Mouse (Mus musculus) liver, adult 2 months (tissue): ENCODE data around the gene Serpinf2. TPM values are rescaled to one million over a fixed set of nuclear protein-coding genes. Genes with fewer than 3 reads are reported as not detected.

Experiments used
- DNase-seq: peaks from one replicate; pipeline ENCODE4 v3.0.0-alpha.2; 2011; ENCODE audit warnings: low read depth, low spot score; ENCODE audit errors: extremely low read depth
- H3K27ac ChIP-seq: fragments of 200-500 bp; replicated peaks from 2 replicates; pipeline ENCODE4 v1.5.1; 2012; ENCODE audit warnings: low read depth, mild to moderate bottlenecking, control low read depth, inconsistent platforms, low read length; ENCODE audit not compliant: insufficient read depth
- H3K27me3 ChIP-seq: fragments of 200-500 bp; 2 replicates; pipeline ENCODE4 v1.6.1; 2012; ENCODE audit warnings: mild to moderate bottlenecking, moderate library complexity, low read length, inconsistent platforms; ENCODE audit not compliant: control insufficient read depth, insufficient read depth
- H3K36me3 ChIP-seq: fragments of 200-500 bp; 2 replicates; pipeline ENCODE4 v1.6.1; 2012; ENCODE audit warnings: low read length, inconsistent platforms; ENCODE audit not compliant: control insufficient read depth, insufficient read depth
- H3K4me1 ChIP-seq: fragments of 200-500 bp; 2 replicates; pipeline ENCODE4 v1.6.1; 2011; ENCODE audit warnings: low read length; ENCODE audit not compliant: control insufficient read depth, insufficient read depth
- H3K4me3 ChIP-seq: fragments of 200-500 bp; 2 replicates; pipeline ENCODE4 v1.5.1; 2011; ENCODE audit warnings: low read depth, mild to moderate bottlenecking, control low read depth, low read length, moderate library complexity; ENCODE audit not compliant: insufficient read depth
- H3K79me2 ChIP-seq: fragments of 200-500 bp; 2 replicates; pipeline ENCODE4 v1.6.1; 2012; ENCODE audit warnings: inconsistent platforms, mild to moderate bottlenecking, low read length, moderate library complexity; ENCODE audit not compliant: control insufficient read depth, insufficient read depth
- H3K9ac ChIP-seq: fragments of 200-500 bp; 2 replicates; pipeline ENCODE4 v1.6.1; 2012; ENCODE audit warnings: low read depth, mild to moderate bottlenecking, control low read depth, inconsistent platforms, low read length
- CTCF ChIP-seq: fragments of 200-500 bp; IDR thresholded peaks from 2 replicates; pipeline ENCODE4 v1.5.1; 2011; ENCODE audit warnings: low read depth, low read length, control low read depth
- POLR2A ChIP-seq: fragments of 200-500 bp; IDR thresholded peaks from 2 replicates; pipeline ENCODE4 v1.6.1; 2011; ENCODE audit warnings: low read length, control low read depth; ENCODE audit not compliant: insufficient read depth; ENCODE audit errors: extremely low read depth
- WGBS: fragments of 180-500 bp; shearing (Covaris S2); methylation state at CpG from one replicate; pipeline ENCODE4 v1.1.7; 2018; 5-methylcytosine and 5-hydroxymethylcytosine counted together
- polyA plus RNA-seq: library from polyadenylated mRNA; depleted of rRNA; stranded (reverse); fragments of >200 nt; gene quantifications from 2 replicates; pipeline ENCODE4 v1.2.3, GENCODE M21; 2012
- total RNA-seq: library from RNA; depleted of rRNA; stranded (reverse); fragments of >200 nt; gene quantifications from 2 replicates; pipeline ENCODE4 v1.2.3, GENCODE M21; 2014

Serpinf2 gene
- total and polyA plus RNA-seq, 2 experiments: 687 to 1,654 TPM

DNA sequence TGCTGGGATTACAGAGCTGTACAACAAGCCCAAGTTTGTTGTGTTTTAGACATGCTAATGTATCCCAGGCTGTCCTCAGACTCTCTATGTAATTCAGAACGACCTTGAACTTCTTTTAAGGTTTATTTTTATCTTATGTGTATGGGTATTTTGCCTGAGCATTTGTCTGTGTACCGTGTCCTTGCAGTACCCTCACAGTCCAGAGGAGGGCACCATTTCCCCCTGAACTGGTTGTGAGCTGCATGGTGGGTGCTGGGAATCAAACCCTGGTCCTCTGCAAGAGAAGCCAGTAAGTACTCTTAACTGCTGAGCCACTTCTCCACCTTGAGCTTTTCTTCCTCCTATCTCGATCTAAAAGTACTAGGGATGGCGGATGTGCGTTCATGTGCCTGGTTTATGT lies 5.3 kb downstream of the Serpinf2 start:
- DNase-seq: no peak
- no peak overlapping the region for H3K27ac ChIP-seq
- WGBS: 91% methylated on average over 5 of the region's 5 CpGs
- H3K27me3 ChIP-seq: no peaks in the 10 kb centered on the region
- peaks cover 45% of the 10 kb centered on the region for H3K36me3 ChIP-seq
- TF ChIP-seq CTCF (peak; percentile 61), POLR2A (no peak)
- no peak overlapping the region for H3K9ac ChIP-seq
- H3K4me3 ChIP-seq: no peak overlapping the region
- peaks cover 19% of the 10 kb centered on the region for H3K4me1 ChIP-seq
- H3K79me2 ChIP-seq: peaks cover 6% of the 10 kb centered on the region; the same call in 1 of the 2 replicates

GRCm38 (mm10) chr11:75431307-75431706 lies 8.1 kb downstream of the Serpinf2 start:
- peak; percentile 84 for DNase-seq
- H3K9ac ChIP-seq: no peak overlapping the region

GRCm38 (mm10) chr11:75429019-75429705 lies 10.2 kb downstream of the Serpinf2 start:
- TF ChIP-seq CTCF (no peak), POLR2A (no peak)
- Histone ChIP-seq H3K9ac (no peak overlapping the region), H3K27me3 (no peaks in the 10 kb centered on the region), H3K36me3 (peaks cover 15% of the 10 kb centered on the region), H3K4me3 (no peak overlapping the region), H3K27ac (no peak overlapping the region), H3K4me1 (peaks cover 8% of the 10 kb centered on the region), H3K79me2 (no peaks in the 10 kb centered on the region)
- 61% methylated on average over 9 of the region's 9 CpGs for WGBS
- no peak for DNase-seq

More at GRCm38 (mm10) chr11:75431307-75431706, 8.1 kb downstream of the Serpinf2 start:
- 45% methylated on average over 11 of the region's 11 CpGs for WGBS
- H3K27ac ChIP-seq: peak overlapping the region; percentile 17
- TF ChIP-seq CTCF (no peak), POLR2A (no peak)
- H3K4me1 ChIP-seq: peaks cover 7% of the 10 kb centered on the region
- H3K79me2 ChIP-seq: no peaks in the 10 kb centered on the region
- peaks cover 37% of the 10 kb centered on the region for H3K36me3 ChIP-seq
- H3K27me3 ChIP-seq: no peaks in the 10 kb centered on the region
- no peak overlapping the region for H3K4me3 ChIP-seq

GRCm38 (mm10) chr11:75424459-75424858 lies 14.9 kb downstream of the Serpinf2 start:
- H3K36me3 ChIP-seq: no peaks in the 10 kb centered on the region
- no peaks in the 10 kb centered on the region for H3K27me3 ChIP-seq
- peak; percentile 47 for DNase-seq
- H3K4me3 ChIP-seq: no peak overlapping the region
- WGBS: 67% methylated on average over 3 of the region's 3 CpGs
- no peak for TF ChIP-seq CTCF
- no peak for TF ChIP-seq POLR2A
- peaks cover 6% of the 10 kb centered on the region; the same call in 1 of the 2 replicates for H3K79me2 ChIP-seq
- H3K9ac ChIP-seq: no peak overlapping the region
- peak overlapping the region; percentile 57 for H3K27ac ChIP-seq
- peaks cover 14% of the 10 kb centered on the region for H3K4me1 ChIP-seq

- TF ChIP-seq POLR2A (no peak), CTCF (no peak)
- H3K27me3 ChIP-seq: no peaks in the 10 kb centered on the region
- H3K9ac ChIP-seq: peak overlapping the region; percentile 32; the same call in 1 of the 2 replicates
- no peak overlapping the region for H3K4me3 ChIP-seq
- H3K4me1 ChIP-seq: peaks cover 14% of the 10 kb centered on the region
- WGBS: 32% methylated on average over 9 of the region's 9 CpGs
- no peaks in the 10 kb centered on the region for H3K36me3 ChIP-seq
- H3K27ac ChIP-seq: peak overlapping the region; percentile 98
- H3K79me2 ChIP-seq: peaks cover 6% of the 10 kb centered on the region; the same call in 1 of the 2 replicates
- peak; percentile 93 for DNase-seq
Observed at GRCm38 (mm10) chr11:75424033-75424432, 15.4 kb downstream of the Serpinf2 start.

DNA sequence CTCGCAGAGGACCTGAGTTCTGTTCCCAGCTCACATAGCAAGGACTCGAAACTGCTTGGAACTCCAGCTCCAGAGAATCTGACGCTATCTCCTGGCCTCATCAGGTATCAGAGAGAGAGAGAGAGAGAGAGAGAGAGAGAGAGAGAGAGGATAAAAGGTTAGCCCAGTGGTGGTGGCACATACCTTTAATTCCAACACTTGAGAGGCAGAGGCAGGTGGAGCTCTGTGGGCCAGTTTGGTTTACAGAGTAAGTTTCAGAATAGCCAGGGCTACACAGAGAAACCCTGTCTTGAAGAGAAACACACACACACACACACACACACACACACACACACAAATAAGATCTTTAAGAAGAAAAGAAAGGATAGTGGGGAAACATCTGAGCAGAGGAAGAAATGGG lies 16.3 kb downstream of the Serpinf2 start:
- Histone ChIP-seq H3K9ac (peak overlapping the region; percentile 73), H3K27ac (peak overlapping the region; percentile 98), H3K36me3 (no peaks in the 10 kb centered on the region; the same call in 1 of the 2 replicates), H3K4me3 (peak overlapping the region; percentile 1; the same call in 1 of the 2 replicates), H3K4me1 (peaks cover 14% of the 10 kb centered on the region), H3K79me2 (peaks cover 6% of the 10 kb centered on the region; the same call in 1 of the 2 replicates), H3K27me3 (no peaks in the 10 kb centered on the region)
- no peak for TF ChIP-seq CTCF
- TF ChIP-seq POLR2A: 0 out of 2 replicates have a peak, but pooled peaks have one; percentile 7
- no peak for DNase-seq
- 43% methylated on average over 3 of the region's 3 CpGs for WGBS
